Mouse (Mus musculus): ENCODE results near the gene Ctbs.

The Ctbs gene

DNA sequence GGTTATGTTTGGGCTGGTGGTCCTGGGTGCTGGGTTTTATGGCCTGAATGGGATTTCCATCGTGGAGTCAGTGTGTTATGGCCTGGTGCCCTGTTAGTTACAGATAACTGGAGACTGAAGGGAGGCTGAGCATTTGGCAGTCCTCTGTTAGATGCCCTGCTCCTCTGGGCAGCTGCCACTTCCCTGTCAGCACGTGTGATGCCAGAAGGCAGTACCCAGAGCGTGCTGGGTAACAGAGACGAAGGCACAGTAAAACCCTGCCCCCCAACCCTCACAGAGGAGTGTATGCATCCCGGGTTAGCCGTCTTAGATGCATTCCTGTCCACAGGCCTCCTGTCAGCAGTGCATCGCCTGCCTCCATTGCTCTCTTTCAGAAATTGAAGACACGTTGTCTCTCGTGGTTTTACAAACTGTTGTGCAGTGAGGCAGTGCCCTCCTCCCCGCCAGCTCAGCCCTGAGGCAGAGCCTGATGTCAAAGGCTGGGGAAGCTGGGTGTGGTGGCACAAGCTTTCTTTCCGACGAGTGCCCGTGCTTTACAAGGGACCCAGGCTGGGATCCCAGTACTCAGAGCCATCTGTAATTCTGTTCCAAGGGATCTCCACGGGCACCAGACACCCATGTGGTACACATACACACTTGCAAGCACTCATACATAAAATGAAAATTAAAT lies 15.8 kb upstream of the Ctbs start:
- DNase-seq = peak; percentile 85

DNA sequence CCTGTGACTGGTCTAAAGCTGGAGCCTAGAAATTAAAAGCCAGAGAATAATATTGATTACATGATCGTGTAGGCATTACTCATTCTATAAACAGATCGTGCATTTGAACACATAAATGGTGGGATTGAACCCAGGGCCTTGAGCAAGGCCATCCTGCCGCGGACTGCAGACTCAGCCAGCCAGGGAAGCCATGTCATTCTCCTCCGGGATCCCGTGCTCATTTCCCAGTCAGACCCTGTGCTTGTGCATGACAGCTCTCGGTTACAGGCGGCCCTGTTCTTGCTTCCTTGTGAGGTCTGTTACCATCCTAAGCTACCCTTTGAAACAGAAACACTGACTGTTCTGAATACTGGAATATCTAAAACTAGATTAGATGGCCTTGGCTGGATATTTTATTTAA lies 14.9 kb upstream of the Ctbs start:
- DNase-seq = peak; percentile 55

DNA sequence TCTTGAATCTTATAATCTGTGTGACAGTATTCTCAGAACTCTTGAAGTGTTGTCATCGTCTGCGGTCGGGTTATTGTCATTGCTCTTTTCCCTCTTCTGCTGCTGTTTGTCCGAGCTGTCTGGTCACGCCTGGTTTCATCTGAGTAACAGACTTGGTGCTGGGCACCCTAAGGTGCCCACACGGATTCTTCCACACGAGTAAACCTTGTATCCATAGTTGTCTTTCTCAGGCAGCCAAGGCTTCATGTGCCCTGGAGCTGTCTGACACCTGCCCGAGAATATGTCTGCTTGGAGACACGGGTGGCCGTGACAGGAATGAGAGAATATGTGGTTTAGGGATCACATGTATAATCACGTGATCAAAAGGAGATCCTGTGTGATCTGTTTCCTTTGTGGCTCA lies 14.1 kb upstream of the Ctbs start:
- peak; percentile 42 for DNase-seq

DNA sequence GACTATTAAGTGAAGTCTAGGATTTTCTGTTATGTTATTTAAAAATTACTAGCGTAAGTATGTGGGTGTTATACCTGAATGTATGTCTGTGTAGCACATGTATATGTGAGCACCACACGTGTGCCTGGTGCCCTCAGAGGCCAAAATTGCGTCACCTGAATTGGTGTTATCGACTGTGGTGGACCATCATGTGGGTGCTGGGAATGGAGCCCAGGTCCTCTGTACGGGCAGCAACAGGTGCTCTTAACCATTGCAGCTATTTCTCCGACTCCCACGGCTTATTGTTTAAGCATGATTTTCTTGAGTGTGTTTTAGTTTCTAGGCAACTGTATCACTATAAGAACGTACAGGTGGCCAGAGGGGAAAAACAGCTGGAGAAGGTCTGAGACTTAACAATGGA lies 13.5 kb upstream of the Ctbs start:
- DNase-seq = peak; percentile 58

DNA sequence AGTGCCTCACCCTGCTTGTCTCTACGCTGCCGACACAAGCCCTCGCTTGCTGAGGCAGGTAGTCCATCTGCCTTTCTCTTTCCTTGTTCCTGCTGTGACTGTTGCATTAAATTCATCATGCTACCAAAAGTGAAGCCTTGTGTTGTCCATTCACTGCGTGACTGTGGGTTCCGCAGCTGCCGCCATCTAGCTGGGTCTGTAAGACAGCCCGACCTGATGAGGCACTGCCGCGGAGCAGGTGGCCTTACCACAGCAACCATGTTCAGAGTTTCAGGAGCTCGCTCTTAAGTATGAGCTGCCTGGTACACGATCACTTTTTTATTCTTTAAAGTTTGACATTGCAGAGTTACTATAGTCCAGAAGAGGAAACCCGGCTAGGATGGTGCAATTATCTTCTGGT lies 9.6 kb upstream of the Ctbs start:
- peak; percentile 61 for DNase-seq

DNA sequence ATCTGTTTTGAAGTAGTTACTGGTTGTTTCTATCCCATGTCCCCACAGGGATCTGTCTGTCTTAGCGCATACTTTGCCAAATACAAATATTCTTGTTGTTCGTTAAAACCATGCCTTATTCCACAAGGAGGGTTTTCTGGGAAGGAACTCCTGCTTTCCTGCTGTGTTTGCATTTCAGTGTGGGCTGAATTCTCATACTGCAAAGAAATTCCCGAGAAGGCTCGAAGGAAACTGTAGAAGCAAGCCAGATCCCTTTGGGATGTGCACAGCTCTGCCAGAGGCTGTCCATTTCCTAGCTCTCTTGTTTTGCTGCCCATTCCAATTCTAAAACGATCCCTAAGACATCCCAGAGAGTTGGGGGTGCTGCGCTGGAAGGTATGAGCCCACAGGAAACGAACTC lies 9.2 kb upstream of the Ctbs start:
- peak; percentile 40 for DNase-seq

DNA sequence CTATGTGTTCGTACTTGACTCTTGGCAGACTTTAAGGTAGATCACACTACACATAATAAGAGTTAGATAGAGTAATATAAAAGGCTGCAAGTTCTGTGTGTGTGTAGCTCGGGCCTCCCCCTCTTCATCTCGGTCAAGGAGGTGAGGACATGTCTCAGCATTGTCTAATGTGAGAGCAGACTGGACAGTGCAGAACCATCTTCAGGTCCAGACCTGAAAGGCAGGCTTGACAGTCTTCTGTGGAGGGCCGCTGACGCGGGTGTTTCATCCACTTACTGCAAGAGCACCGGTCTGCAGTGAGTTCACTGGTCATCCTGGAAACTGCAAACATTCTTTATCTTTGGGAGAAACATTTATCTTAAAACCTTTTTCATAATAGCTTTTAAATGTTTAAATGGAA lies 7.1 kb upstream of the Ctbs start:
- peak; percentile 53 for DNase-seq

DNA sequence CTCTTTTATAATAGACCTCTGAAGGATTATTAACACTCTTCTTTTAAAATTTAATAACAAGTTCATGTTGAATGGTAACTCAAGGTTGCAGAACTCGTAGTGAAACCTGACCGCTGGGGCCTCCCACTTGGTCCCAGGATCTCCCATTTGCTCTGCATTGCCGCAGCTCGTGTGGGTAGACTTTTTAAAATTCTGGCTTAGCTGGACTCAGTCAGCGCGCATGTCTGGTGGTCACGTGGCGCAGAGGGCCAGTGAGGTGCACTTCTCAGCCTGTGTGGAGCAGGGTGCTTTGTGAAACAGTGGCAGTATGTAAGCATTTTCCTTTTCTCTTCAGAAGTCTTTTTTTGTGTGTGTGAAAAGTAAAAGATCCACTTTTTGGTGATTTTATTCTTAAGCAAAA lies 6.7 kb upstream of the Ctbs start:
- DNase-seq = peak; percentile 69

DNA sequence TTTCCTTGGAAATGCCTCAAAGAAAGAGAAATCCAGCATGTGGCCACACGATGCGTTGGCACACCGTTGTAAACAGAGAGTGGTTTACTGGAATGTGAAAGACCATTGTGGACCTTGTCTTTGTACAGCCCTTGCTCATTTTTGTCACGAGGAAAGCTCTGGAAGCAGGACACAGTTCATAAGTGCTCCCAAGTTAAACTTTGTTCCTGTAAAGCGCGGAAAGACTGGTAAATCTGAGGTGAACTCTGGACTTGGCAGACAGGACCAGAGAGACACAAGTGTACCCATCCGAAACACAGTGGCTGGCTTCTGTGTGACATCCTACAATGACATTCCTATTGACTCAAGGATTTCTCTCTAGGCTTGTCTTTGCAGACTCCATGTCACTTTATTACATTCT lies 6.2 kb upstream of the Ctbs start:
- DNase-seq = no peak

DNA sequence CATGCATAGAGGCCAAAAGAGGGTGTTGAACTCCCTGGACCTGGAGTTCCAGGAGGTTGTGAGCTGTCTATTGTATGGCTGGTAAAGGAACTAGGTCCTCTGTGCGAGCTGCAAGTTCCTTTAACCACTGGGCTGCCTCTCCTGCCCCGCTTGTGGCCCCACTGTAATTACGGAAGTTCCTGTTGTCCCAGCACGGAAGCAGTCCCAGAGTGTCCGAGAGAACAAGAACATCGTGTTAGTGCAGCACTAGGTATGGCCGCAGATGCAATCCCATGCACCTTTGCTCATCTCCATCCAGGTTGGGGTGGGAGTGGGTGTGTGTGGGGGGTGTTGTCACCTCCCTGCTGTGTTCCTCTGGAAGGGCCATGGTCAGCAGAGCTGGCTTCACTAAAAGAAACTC lies 4.7 kb upstream of the Ctbs start:
- DNase-seq = peak; percentile 93

DNA sequence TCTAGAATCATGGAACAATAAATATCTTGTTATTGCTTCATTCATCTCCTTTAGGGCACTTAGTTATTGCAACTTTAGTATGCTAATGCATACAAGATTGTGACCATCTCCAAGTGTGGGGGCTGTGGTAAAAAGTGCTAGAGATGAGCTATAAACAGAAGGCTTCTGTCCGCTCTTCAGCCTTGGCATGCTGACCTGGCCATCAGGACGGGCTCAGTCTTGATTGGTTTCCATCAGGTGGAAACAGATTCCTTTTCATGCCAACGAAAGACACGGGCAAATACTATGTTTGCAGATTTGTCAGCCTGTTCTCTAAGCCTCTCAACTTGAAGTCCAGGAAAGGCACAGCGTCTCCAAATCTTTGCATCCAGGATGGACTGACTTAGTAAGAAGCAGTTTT lies 2.4 kb upstream of the Ctbs start:
- DNase-seq = no peak

DNA sequence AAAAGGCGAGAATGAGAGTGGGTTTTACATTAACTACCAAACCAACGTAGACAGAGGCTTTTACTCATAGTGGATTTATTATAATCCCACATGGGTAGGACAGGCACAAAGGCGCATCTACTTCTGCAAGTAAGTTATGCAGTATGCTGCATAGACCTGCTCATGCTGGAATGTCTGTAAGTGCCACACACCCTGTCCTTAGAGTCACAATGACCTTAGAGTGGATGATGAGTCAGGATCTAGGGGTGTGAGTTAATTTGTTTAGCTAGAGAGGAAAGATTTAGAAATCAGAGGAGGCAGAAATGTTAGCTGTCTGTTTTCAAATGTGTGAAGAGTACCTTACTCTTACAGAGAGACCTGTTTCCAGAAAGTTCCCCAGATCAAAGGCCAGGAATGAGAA lies 2.0 kb upstream of the Ctbs start:
- no peak for DNase-seq

DNA sequence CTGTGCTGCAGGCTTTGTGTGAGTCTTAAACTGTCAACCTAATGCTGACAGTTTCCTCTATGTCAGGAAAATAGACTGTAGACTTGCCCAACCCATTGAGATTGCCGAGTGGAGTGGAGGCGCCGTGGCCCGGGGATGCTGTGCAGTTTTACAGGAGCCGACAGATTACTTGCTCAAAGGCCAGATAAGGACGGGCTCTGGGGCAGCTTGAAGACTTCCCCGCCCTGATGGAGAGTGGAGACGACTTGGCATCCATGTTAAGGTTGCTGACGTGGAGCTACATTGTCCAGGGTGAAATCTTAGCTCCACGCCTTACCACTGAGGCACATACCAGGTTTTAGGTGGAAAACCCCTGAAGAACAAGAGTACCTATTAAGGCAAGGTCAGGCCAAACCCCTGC lies 1.2 kb upstream of the Ctbs start:
- peak; percentile 71 for DNase-seq

DNA sequence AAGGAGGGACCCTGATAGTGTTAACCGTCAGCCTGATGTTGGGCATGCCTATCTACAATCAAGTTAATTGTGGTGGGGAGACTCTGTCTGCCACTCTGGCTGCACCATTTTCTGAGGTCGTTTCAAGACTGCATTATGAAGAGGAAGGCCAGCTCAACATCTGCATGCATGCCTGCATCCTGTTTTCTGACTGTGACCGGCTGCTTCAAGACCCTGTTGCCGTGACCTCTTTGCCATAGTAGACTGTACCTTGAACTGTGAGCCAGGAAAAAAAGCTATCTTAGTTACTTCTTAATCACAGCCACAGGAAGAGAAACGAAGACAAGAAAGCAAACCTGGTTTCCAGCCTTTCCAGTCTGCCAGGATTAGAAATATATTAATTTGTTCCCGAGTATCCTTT lies 626 bp upstream of the Ctbs start:
- DNase-seq = peak; percentile 69

DNA sequence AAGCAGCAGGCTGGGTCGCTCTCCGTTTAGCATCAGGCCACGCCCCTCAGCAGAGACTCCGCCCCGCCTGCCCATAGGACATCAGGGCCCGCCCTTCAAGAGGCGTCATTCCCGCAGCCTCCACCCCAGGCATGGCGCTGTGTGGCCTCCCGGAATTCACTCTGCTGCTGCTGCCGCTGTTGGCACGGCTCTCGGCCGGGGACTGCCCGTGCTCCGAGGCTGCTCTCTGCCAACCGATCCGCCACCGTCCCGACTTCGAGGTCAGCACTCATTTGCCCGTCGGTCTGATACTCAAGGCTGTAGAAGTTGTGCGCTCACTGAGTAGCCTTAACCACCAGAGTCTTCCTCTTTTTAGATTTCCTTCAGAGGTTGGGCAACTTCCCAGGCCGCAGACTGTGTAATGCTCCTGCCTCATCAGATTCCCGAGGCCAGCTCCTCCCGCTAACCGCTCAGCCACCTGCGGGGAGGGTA lies 811 bp downstream of the Ctbs start:
- DNase-seq = peak; percentile 99

DNA sequence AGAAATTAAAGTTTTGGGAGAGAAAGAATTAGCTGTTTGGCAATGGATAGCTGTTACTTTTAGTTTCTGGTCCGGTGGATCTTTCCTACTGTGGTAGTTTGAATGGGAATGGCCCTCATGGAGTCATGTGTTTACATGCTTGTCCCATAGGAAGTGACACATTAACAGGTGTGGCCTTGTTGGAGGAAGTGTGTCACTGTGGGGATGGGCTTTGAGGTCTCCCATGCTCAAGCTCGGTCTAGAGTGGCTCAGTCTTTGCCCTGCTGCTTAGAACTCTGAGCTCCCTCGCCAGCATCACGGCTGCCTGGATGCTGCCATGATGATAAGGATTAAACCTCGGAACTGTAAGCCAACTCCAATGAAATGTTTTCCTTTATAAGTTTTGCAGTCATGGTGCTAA lies 1.8 kb downstream of the Ctbs start:
- DNase-seq = no peak

DNA sequence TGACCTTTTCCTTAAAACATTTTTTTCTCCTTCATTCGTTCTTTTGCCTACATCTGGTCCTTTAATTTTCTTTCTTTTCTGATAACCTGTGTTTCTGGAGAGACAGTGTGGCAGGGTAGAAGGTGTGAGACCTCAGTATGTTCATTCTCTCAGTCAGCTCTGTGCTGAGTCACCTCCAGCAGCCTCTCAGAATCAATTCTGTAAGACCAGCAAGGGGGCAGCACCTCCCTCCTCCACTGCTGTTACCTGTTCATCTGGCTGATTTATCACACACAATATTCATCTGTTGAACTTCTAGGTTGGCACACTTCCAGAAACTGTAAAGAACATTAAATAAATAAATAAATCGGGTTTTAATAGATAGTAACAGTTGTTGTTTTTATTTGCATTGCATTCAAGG lies 13.3 kb downstream of the Ctbs start:
- no peak for DNase-seq

DNA sequence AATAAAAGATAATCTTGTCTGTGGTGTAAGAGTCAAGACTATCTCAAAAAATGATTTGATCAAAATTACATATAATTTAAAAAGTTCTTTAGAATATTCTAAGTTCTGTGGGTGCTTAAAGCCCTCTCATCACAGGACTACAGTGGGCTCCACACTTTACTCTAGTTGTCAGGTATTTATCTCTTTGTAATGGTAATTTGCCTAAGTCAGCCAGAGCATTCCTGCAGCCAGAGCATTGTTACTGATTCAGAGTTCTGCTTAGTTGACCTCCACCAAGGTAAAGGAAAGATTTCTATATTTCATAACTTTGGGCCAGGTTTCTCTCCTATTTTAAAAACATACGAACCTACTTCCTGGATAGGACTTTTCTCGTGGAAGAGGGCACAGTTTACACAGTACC lies 19.6 kb downstream of the Ctbs start:
- DNase-seq = no peak

DNA sequence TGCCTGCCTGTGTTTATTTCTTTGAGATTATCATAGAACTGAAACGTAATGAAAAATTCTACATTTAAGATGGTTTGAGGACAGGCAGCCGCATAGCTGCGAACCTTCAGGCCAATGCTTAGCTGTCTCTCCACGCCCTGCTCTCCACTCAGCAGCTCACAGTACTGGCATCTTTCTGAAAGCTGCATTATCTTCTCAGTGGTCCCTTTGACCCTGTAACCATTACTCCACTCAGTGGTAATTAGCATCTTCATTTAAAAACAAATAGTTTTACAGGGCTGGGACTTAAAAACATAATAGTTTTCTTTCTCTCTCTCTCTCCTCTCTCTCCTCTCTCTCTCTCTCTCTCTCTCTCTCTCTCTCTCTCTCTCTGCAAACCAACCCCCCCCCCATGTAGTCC lies 23.1 kb downstream of the Ctbs start:
- no peak for DNase-seq

DNA sequence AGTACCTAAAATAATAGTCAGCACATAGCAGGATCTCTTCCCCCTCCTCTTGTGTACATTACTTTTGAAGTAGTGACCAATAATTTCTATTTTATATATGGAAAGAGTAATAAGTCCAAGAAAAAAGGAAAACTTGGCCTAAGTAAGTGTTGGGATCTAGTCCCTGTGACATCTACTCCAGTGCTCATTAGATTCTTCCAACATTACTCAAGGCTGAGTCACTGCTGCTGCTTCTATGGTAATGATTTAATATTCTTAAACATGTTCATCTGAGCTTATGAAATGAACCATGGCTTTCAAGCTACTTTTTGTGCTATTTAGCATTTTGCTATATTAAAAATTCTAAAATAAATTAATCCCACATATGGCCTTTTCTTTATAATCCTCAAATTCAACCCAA lies 24.1 kb downstream of the Ctbs start:
- no peak for DNase-seq

DNA sequence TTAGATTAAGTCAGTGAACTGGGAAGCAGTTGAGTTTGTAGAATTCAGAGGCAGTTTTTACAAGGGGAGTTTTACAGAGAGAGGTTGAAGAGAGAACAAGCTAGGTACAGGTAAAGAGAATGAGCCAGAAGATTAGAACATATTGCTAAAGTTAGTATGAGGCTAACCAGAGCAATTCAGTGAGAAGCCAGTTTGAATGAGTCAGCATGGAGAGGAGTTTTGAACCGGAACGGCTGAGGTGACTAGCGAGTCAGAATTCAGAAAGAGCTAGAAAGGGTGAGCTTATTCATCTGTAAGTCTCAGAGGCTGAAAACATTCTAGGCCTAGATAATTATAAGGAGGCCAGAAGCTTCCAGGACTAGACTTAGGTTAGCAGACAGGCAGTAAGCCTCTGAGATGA lies 24.8 kb downstream of the Ctbs start:
- no peak for DNase-seq

DNA sequence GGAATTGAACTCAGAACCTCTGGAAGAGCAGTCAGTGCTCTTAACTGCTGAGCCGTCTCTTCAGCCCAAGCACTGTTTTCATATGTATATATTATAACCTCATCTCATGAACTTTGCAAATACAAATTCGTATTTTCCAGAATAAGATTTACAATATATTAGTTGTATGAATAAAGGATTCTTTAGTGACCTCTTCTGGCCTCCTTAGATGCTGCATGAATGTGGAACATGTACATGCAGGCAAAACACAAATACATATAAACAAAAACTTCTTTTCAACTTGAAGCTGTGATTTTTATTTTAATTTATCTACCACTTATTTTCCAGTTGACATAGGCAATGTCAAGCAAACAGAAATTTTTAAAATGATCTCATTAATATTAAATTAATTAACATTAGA lies 32.4 kb downstream of the Ctbs start:
- no peak for DNase-seq

DNA sequence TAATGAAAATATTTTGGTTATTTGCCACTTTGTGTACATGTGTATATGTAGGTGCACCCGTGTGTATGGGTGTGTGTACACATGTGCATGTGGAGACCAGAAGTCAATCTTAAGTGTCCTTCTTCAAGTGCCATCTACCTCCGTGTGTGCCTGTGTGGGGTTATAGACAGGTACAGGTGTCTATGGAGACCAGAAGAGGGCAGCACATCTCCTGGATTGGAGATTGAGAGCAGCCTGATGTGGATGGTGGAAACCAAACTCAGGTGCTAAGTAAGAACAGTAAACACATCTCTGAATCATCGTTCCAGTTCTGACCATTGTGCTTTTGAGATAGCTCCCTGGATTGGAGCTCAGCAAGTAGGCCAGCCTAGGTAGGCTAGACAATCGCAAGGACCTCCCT lies 36.9 kb downstream of the Ctbs start:
- no peak for DNase-seq

DNA sequence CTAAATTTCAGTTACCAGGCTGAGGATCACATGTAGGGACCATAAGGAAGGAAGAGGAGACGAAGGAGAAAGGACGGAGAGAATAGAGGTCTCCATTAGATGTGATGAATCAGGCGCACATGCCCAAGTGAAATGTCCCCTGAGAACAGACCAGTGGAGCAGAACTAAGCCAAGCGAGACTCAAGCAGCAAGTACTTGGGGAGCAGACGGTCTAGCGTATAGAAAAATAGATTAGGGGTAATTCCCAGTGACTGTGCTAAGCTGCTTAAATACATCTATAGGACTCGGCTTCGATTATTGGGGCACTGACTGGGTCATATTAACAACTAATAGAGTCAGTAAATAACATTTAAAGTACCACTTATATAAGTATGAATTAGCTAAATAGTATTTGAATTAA lies 45.3 kb downstream of the Ctbs start:
- no peak for DNase-seq

DNA sequence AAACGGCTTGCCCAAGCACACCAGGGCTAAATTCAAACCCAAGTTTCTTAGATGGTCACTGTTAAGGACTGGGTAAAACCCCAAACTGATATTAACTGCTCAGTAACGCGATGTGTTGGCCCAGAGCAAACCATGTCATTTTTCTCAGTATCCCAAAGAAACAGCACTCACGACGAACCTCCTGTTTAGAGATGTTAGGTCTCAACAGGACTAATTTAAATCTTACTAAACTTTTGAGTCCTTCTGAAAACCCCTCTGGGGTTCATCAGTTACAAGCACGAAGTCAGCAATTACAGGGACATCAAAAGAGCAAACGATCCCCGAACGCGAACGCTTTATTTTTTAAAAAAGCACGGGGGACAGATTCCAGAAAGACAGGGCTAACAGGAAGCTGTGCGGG lies 49.4 kb downstream of the Ctbs start:
- DNase-seq = no peak
